Mouse (Mus musculus): ENCODE measurements around the gene Fam213a. TPM values are rescaled to one million over a fixed set of nuclear protein-coding genes. Genes with fewer than 3 reads are reported as not detected.

Gene Fam213a
- 8.6 TPM for polyA plus RNA-seq (2017; shearing (Covaris generic))

DNA sequence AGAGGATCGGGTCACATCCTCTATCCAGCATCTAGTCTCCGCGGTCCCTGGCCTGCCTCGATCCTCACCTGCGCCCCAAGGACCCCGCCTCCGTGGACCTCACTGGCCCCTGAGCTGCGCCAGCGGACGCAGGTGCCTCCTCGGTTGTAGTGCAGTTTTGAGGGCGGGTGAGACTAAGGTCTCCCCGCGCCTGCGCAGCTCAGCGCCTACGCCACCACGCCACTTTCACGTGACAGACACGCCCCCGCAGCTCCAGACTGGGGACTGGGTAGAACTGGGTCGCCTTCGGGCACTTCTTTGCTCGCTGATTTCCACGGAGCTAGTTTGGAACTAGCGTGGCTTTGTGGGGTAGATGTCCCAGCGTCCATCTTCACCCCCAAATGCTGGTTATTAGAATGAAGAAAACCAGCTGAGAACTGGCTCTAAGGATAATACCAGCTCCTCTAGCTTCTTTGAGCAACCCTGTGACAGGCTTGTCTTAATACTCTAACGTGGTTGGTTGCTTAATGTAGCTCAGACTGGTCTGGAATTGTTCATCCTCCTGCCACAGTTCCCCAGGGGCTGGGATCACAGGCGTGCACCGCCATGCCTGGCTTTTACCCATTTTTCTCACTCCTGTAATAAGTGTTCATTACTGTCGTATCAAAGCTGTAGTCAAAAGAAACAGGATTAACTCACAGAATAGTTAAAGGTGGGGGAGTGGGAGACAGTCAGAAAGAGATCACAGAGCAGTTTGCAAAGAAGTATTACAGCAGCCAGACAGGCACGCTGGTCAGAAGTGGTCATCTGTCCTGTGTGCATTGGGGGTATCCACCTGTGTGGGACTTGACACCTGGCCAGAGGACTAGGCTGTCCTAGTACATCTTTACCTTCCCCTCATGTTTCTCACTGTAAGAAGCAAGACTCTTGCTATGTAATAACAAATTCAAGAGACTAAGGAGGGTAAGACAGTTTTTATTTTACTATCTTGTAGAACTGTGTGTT lies at the start of gene Fam213a:
Fam213a (minus strand) TSS at position 159 of the 984 bp plus-strand sequence.

DNA sequence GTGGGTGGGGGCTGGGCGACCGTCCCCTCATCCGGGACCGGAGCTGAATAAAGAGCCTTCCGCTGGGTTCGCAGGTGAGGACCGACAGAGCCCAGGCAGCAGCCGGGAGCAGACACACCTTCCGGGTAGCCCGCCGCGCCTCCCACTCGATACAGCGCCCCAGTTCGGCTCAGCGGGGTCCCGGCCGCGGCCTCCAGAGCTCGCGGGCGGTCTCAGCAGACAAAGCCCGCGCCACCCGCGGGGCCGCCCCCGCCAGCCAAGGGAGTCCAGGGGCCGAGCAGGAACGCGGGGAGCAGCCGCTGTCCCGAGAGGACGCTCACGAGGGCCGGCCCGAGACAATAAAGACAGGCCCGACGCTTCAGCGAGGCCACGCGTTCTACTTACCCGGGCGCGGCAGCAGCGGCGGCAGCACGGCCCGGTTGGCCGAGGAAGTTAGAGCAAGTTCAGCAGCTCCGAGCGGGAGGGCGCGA lies 47.2 kb downstream of the Fam213a start, which contains the start of gene Tspan14:
Tspan14 (minus strand) TSS at position 416 of the 470 bp plus-strand sequence.

Other genes with a start within 250 kb of the Fam213a start
- 0.39 TPM for gene Sh2d4b, start 120.5 kb downstream of the Fam213a start, polyA plus RNA-seq (2017; shearing (Covaris generic))
- 107 TPM for gene Tspan14, start 47.0 kb downstream of the Fam213a start, polyA plus RNA-seq (2017; shearing (Covaris generic))
- gene Dydc2, start 55.4 kb upstream of the Fam213a start, polyA plus RNA-seq (2017; shearing (Covaris generic)), result not detected
- gene Dydc1, start 59.1 kb upstream of the Fam213a start, polyA plus RNA-seq (2017; shearing (Covaris generic)), result not detected
- gene Mat1a, start 91.2 kb upstream of the Fam213a start, polyA plus RNA-seq (2017; shearing (Covaris generic)), result not detected
- gene Sftpa1, start 118.0 kb upstream of the Fam213a start, polyA plus RNA-seq (2017; shearing (Covaris generic)), result not detected
- gene Mbl1, start 137.7 kb upstream of the Fam213a start, polyA plus RNA-seq (2017; shearing (Covaris generic)), result not detected
- not detected for gene Sftpd, start 171.4 kb upstream of the Fam213a start, polyA plus RNA-seq (2017; shearing (Covaris generic))

All from activated CD4-positive, CD25-positive, alpha-beta regulatory T cell, adult 9 weeks (primary cell).